Mouse (Mus musculus) midbrain, embryonic 13.5 days (tissue): ENCODE measurements around the gene Prim1. TPM values are rescaled to one million over a fixed set of nuclear protein-coding genes. Genes with fewer than 3 reads are reported as not detected.

Experiments
- ATAC-seq: fragments of 200-750 bp; cut with Nextera tagmentation; 2 replicates; pipeline ENCODE4 v1.8.0; 2017; ENCODE audit warnings: mild to moderate bottlenecking, moderate TSS enrichment, moderate library complexity
- H3K27ac ChIP-seq: fragments of 300-500 bp; sonication (generic); 2 replicates; pipeline ENCODE4 v1.5.1; 2015; ENCODE audit warnings: inconsistent platforms, mild to moderate bottlenecking, moderate library complexity
- H3K27me3 ChIP-seq: fragments of 300-500 bp; sonication (generic); 2 replicates; pipeline ENCODE4 v1.6.1; 2015; ENCODE audit warnings: mild to moderate bottlenecking, inconsistent platforms
- H3K36me3 ChIP-seq: fragments of 300-500 bp; sonication (generic); 2 replicates; pipeline ENCODE4 v1.6.1; 2015; ENCODE audit warnings: mild to moderate bottlenecking, inconsistent platforms
- H3K4me1 ChIP-seq: fragments of 300-500 bp; sonication (generic); replicated peaks from 2 replicates; pipeline ENCODE4 v1.6.1; 2015; ENCODE audit warnings: inconsistent platforms
- H3K4me2 ChIP-seq: fragments of 300-500 bp; sonication (generic); replicated peaks from 2 replicates; pipeline ENCODE4 v1.6.1; 2015; ENCODE audit warnings: moderate library complexity, mild to moderate bottlenecking, inconsistent platforms
- H3K4me3 ChIP-seq: fragments of 300-500 bp; sonication (generic); replicated peaks from 2 replicates; pipeline ENCODE4 v1.5.1; 2015; ENCODE audit warnings: mild to moderate bottlenecking, inconsistent platforms
- H3K9ac ChIP-seq: fragments of 300-500 bp; sonication (generic); replicated peaks from 2 replicates; pipeline ENCODE4 v1.6.1; 2015; ENCODE audit warnings: mild to moderate bottlenecking, inconsistent platforms
- H3K9me3 ChIP-seq: fragments of 300-500 bp; sonication (generic); 2 replicates; pipeline ENCODE4 v1.6.1; 2016; ENCODE audit warnings: mild to moderate bottlenecking, inconsistent platforms
- WGBS: fragments of 180-500 bp; shearing (Covaris S2); methylation state at CpG from one replicate; pipeline ENCODE4 v1.1.7; 2015; 5-methylcytosine and 5-hydroxymethylcytosine counted together
- polyA plus RNA-seq: library from polyadenylated mRNA; unstranded; fragments of >200 nt; fragmentation: Nextera tagmentation; extraction: Ambion mirVana; gene quantifications from 2 replicates; pipeline ENCODE4 v1.2.1, GENCODE M21; 2015

Gene Prim1
- 44.8 and 49.4 TPM in 2 replicates for polyA plus RNA-seq

- H3K36me3 ChIP-seq = peaks cover 7% of the 10 kb centered on the region
- ATAC-seq = peak; percentile 97
- peak within 1 kb of the TSS; percentile 73 for H3K9ac ChIP-seq
- 7% methylated on average over 31 of the region's 31 CpGs for WGBS
- peak within 1 kb of the TSS; percentile 70 for H3K4me3 ChIP-seq
- no peaks in the 10 kb centered on the region for H3K9me3 ChIP-seq
- no peak within 1 kb of the TSS for H3K27ac ChIP-seq
- no peaks in the 10 kb centered on the region for H3K27me3 ChIP-seq
- H3K4me1 ChIP-seq = peaks cover 6% of the 10 kb centered on the region; the same call in 1 of the 2 replicates
- H3K4me2 ChIP-seq = peak within 1 kb of the TSS; percentile 74
These were observed at the start of gene Prim1 for GRCm38 (mm10) chr10:128015068-128015934. TSS of gene Prim1 (plus strand) at chr10:128015168.

GRCm38 (mm10) chr10:127966506-127966905, 48.5 kb upstream of the Prim1 start:
- H3K4me1 ChIP-seq = no peaks in the 10 kb centered on the region; the same call in 1 of the 2 replicates
- H3K9ac ChIP-seq = no peak overlapping the region
- H3K27me3 ChIP-seq = no peaks in the 10 kb centered on the region
- H3K27ac ChIP-seq = no peak overlapping the region
- no peak for ATAC-seq
- no peak overlapping the region for H3K4me2 ChIP-seq
- H3K9me3 ChIP-seq = no peaks in the 10 kb centered on the region
- no peaks in the 10 kb centered on the region for H3K36me3 ChIP-seq
- H3K4me3 ChIP-seq = no peak overlapping the region
- 94% methylated on average over 6 of the region's 6 CpGs for WGBS

- Histone ChIP-seq H3K27ac (no peak overlapping the region), H3K4me1 (no peaks in the 10 kb centered on the region; the same call in 1 of the 2 replicates), H3K4me2 (no peak overlapping the region), H3K27me3 (no peaks in the 10 kb centered on the region), H3K36me3 (no peaks in the 10 kb centered on the region), H3K9me3 (no peaks in the 10 kb centered on the region), H3K9ac (no peak overlapping the region), H3K4me3 (no peak overlapping the region)
- ATAC-seq = no peak
- WGBS = 92% methylated on average over 4 of the region's 4 CpGs
These were observed 45.1 kb upstream of the Prim1 start for GRCm38 (mm10) chr10:127969820-127970219.

- H3K36me3 ChIP-seq = no peaks in the 10 kb centered on the region
- no peaks in the 10 kb centered on the region; the same call in 1 of the 2 replicates for H3K4me1 ChIP-seq
- no peak overlapping the region for H3K4me3 ChIP-seq
- H3K9ac ChIP-seq = no peak overlapping the region
- H3K9me3 ChIP-seq = no peaks in the 10 kb centered on the region
- no peak overlapping the region for H3K4me2 ChIP-seq
- no peak overlapping the region for H3K27ac ChIP-seq
- WGBS = 52% methylated on average over 3 of the region's 3 CpGs
- no peaks in the 10 kb centered on the region for H3K27me3 ChIP-seq
- no peak for ATAC-seq
These were observed 44.6 kb upstream of the Prim1 start for GRCm38 (mm10) chr10:127970359-127970831.

- Histone ChIP-seq H3K9me3 (no peaks in the 10 kb centered on the region), H3K27ac (no peak overlapping the region), H3K4me1 (no peaks in the 10 kb centered on the region; the same call in 1 of the 2 replicates), H3K36me3 (no peaks in the 10 kb centered on the region), H3K4me3 (no peak overlapping the region), H3K4me2 (no peak overlapping the region), H3K27me3 (no peaks in the 10 kb centered on the region), H3K9ac (no peak overlapping the region)
- ATAC-seq = no peak
- WGBS = 78% methylated on average over 3 of the region's 3 CpGs
These were observed 43.8 kb upstream of the Prim1 start for GRCm38 (mm10) chr10:127971135-127971534.

GRCm38 (mm10) chr10:127974062-127974461, 40.9 kb upstream of the Prim1 start:
- no peak for ATAC-seq
- Histone ChIP-seq H3K4me1 (no peaks in the 10 kb centered on the region; the same call in 1 of the 2 replicates), H3K4me2 (no peak overlapping the region), H3K36me3 (no peaks in the 10 kb centered on the region), H3K27me3 (no peaks in the 10 kb centered on the region), H3K27ac (no peak overlapping the region), H3K9me3 (no peaks in the 10 kb centered on the region), H3K9ac (no peak overlapping the region), H3K4me3 (no peak overlapping the region)
- 90% methylated on average over 3 of the region's 3 CpGs for WGBS

- Histone ChIP-seq H3K36me3 (no peaks in the 10 kb centered on the region), H3K4me3 (no peak overlapping the region), H3K4me1 (no peaks in the 10 kb centered on the region; the same call in 1 of the 2 replicates), H3K4me2 (no peak overlapping the region), H3K27ac (no peak overlapping the region), H3K9ac (no peak overlapping the region), H3K27me3 (no peaks in the 10 kb centered on the region), H3K9me3 (no peaks in the 10 kb centered on the region)
- 4% methylated on average over 1 of the region's 1 CpGs for WGBS
- no peak for ATAC-seq
These were observed 39.5 kb upstream of the Prim1 start for GRCm38 (mm10) chr10:127975503-127975902.

- H3K27ac ChIP-seq = no peak overlapping the region
- H3K9me3 ChIP-seq = no peaks in the 10 kb centered on the region
- 83% methylated on average over 5 of the region's 5 CpGs for WGBS
- H3K4me3 ChIP-seq = no peak overlapping the region
- H3K4me1 ChIP-seq = peaks cover 19% of the 10 kb centered on the region
- no peak overlapping the region for H3K9ac ChIP-seq
- H3K4me2 ChIP-seq = no peak overlapping the region
- H3K27me3 ChIP-seq = no peaks in the 10 kb centered on the region
- H3K36me3 ChIP-seq = no peaks in the 10 kb centered on the region
- no peak for ATAC-seq
These were observed 30.3 kb upstream of the Prim1 start for GRCm38 (mm10) chr10:127984650-127985049.

- Histone ChIP-seq H3K27me3 (no peaks in the 10 kb centered on the region), H3K4me2 (0 out of 2 replicates have a peak overlapping the region, but pooled peaks have one; percentile 8), H3K9ac (no peak overlapping the region), H3K9me3 (no peaks in the 10 kb centered on the region), H3K4me1 (peaks cover 19% of the 10 kb centered on the region), H3K4me3 (no peak overlapping the region), H3K27ac (peak overlapping the region; percentile 62), H3K36me3 (no peaks in the 10 kb centered on the region)
- 6% methylated on average over 8 of the region's 8 CpGs for WGBS
- 0 out of 2 replicates have a peak, but pooled peaks have one; percentile 34 for ATAC-seq
These were observed 29.4 kb upstream of the Prim1 start for GRCm38 (mm10) chr10:127985601-127986000.

GRCm38 (mm10) chr10:127996690-127997089, 18.3 kb upstream of the Prim1 start:
- no peaks in the 10 kb centered on the region for H3K4me1 ChIP-seq
- no peak overlapping the region for H3K4me2 ChIP-seq
- WGBS = 95% methylated on average over 3 of the region's 3 CpGs
- H3K27me3 ChIP-seq = no peaks in the 10 kb centered on the region
- ATAC-seq = no peak
- H3K4me3 ChIP-seq = no peak overlapping the region
- no peak overlapping the region for H3K9ac ChIP-seq
- no peak overlapping the region for H3K27ac ChIP-seq
- no peaks in the 10 kb centered on the region for H3K36me3 ChIP-seq
- H3K9me3 ChIP-seq = peaks cover 5% of the 10 kb centered on the region; the same call in 1 of the 2 replicates

- Histone ChIP-seq H3K36me3 (no peaks in the 10 kb centered on the region), H3K9me3 (peaks cover 5% of the 10 kb centered on the region; the same call in 1 of the 2 replicates), H3K27me3 (no peaks in the 10 kb centered on the region), H3K4me1 (no peaks in the 10 kb centered on the region), H3K27ac (no peak overlapping the region), H3K9ac (no peak overlapping the region), H3K4me2 (no peak overlapping the region), H3K4me3 (no peak overlapping the region)
- WGBS = 93% methylated on average over 1 of the region's 1 CpGs
- no peak for ATAC-seq
These were observed 16.7 kb upstream of the Prim1 start for GRCm38 (mm10) chr10:127998260-127998659.

- no peaks in the 10 kb centered on the region for H3K4me1 ChIP-seq
- H3K27me3 ChIP-seq = no peaks in the 10 kb centered on the region
- H3K36me3 ChIP-seq = no peaks in the 10 kb centered on the region
- WGBS = 82% methylated on average over 3 of the region's 3 CpGs
- H3K9me3 ChIP-seq = 0 out of 2 replicates have a peak, but pooled peaks cover under 1% of the 10 kb centered on the region
- H3K27ac ChIP-seq = no peak overlapping the region
- H3K9ac ChIP-seq = no peak overlapping the region
- ATAC-seq = no peak
- H3K4me2 ChIP-seq = no peak overlapping the region
- H3K4me3 ChIP-seq = no peak overlapping the region
These were observed 11.6 kb upstream of the Prim1 start for GRCm38 (mm10) chr10:128003281-128003801.
